Mouse (Mus musculus) kidney, postnatal 14 days (tissue): ENCODE data around the gene Saysd1.
"Not testable (repeated sequence)": the region's sequence is repeated elsewhere in the genome, so short reads cannot be mapped to it uniquely, and the experiment has no call there.

Experiments
- DNase-seq: peaks from one replicate; pipeline ENCODE4 v3.0.0; 2022; ENCODE audit warnings: mixed read lengths

Saysd1 gene

DNA sequence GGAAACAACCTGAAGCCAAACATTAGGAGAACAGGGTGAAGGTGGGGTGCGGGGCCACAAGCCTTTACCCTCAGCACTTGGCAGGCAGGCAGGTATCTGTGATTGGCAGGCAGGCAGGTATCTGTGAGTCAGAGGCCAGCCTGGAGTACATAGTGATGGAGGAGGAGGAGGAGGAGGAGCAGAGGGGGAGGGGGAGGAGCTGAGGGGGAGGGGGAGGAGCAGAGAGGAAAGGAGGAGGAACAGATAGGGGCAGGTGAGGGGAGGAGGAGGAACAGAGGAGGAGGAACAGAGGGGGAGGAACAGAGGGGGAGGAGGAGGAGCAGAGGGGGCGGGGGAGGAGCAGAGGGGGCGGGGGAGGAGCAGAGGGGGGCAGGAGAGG, 105.6 kb downstream of the Saysd1 start:
- no peak for DNase-seq

DNA sequence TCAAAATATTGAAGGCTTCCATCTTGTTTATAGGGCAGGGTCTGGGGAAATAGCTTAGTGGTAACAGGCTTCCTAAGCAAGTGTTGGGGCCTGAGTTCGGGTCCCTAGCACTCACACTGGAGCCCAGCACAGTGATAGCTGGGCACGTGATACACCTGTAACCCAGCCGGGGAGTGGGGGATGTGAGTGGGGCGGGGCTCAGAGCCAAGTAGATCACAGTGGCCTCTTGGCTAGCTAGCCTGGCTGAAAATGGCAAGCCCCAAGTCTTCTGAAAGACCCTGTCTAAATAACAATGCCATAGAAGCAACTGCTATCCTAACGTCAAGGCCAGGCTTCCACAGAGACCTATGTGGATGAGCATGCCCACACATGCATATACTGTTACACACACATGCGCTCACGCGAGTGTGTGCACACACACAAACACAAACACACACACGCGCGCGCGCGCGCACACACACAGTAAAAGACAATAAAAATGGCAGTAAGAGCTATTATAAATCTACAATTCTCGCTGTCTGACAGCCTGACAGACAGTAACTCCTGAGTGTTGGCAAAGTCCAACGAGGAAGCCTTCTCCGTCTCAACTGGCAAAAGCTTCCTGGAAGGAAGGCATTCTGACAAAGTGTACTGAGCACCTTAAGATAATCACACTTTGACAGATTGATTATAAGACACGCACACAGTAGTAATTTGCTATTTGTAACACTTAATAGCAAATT, 106.2 kb downstream of the Saysd1 start:
- no peak for DNase-seq

GRCm38 (mm10) chr14:20029606-20030005, 108.7 kb downstream of the Saysd1 start:
- no peak for DNase-seq

DNA sequence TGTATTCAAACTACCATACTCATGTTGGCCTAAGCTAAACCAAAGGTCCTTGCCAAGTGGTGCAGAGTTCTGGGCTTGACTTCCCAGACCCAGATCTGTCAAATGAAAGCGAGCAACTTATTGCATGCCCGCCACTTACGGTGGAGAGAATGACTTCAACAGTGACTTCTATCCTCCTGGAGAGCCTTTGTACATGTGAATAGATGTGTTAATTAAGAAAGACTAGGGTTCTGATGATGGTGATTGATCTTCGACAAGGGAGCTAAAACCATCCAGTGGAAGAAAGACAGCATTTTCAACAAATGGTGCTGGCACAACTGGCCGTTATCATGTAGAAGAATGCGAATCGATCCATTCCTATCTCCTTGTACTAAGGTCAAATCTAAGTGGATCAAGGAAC, 110.9 kb downstream of the Saysd1 start:
- DNase-seq: not testable (repeated sequence)
